Mouse (Mus musculus): ENCODE measurements around the gene Bub1b.

DNA sequence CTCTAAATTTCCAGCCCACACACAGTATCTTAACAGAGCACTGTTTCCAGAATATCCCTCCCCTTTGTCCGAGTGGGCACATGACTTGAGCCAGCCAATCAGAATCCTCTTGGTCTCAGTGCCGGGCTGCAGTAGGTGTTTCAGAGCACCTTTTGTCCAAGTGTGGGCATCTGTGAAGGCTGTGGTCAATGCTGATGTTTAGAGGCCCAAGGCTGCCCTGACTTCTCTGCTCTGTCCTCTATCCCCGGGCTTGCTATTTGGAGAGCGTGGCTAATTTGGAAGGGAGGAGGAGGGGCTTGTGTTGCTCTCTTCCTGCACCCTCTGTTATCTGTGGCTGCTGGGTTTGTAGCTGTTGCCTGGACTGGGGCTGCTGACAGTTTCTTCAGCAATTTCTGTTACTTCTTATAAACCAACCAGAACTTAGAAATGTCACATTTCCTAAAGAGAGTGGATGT is 62.0 kb downstream of the Bub1b start:
- TF ChIP-seq GATA1 (IDR thresholded peaks at IDR 0.05; ENCODE audit: low read length) (peak; percentile 59), TAL1 (IDR thresholded peaks at IDR 0.05; ENCODE audit: low read length) (no peak)

Data from erythroblast, embryonic 14.5 days (primary cell).